Mouse (Mus musculus) midbrain, embryonic 12.5 days (tissue): Measurements from ENCODE around the gene Vamp8. TPM values are rescaled to one million over a fixed set of nuclear protein-coding genes. Genes with fewer than 3 reads are reported as not detected.
A peak's percentile ranks its signal among the peaks of the same experiment; 100 is the strongest.

Experiments used
- ATAC-seq: fragments of 200-750 bp; cut with Nextera tagmentation; 2 replicates; pipeline ENCODE4 v1.8.0; 2017; ENCODE audit warnings: low read depth, moderate TSS enrichment, moderate library complexity; ENCODE audit not compliant: low FRiP score
- H3K27ac ChIP-seq: fragments of 300-500 bp; sonication (generic); replicated peaks from 2 replicates; pipeline ENCODE4 v1.5.1; 2016; ENCODE audit warnings: mild to moderate bottlenecking
- H3K27me3 ChIP-seq: fragments of 300-500 bp; sonication (generic); 2 replicates; pipeline ENCODE4 v1.6.1; 2016; ENCODE audit warnings: mild to moderate bottlenecking
- H3K36me3 ChIP-seq: fragments of 300-500 bp; sonication (generic); 2 replicates; pipeline ENCODE4 v1.6.1; 2016
- H3K4me1 ChIP-seq: fragments of 300-500 bp; sonication (generic); 2 replicates; pipeline ENCODE4 v1.6.1; 2016
- H3K4me2 ChIP-seq: fragments of 300-500 bp; sonication (generic); replicated peaks from 2 replicates; pipeline ENCODE4 v1.6.1; 2016; ENCODE audit warnings: mild to moderate bottlenecking, moderate library complexity
- H3K4me3 ChIP-seq: fragments of 300-500 bp; sonication (generic); 2 replicates; pipeline ENCODE4 v1.5.1; 2016; ENCODE audit warnings: mild to moderate bottlenecking
- H3K9ac ChIP-seq: fragments of 300-500 bp; sonication (generic); replicated peaks from 2 replicates; pipeline ENCODE4 v1.6.1; 2016; ENCODE audit warnings: mild to moderate bottlenecking, moderate library complexity
- H3K9me3 ChIP-seq: fragments of 300-500 bp; sonication (generic); 2 replicates; pipeline ENCODE4 v1.6.1; 2016; ENCODE audit warnings: mild to moderate bottlenecking
- WGBS: fragments of 180-500 bp; shearing (Covaris S2); methylation state at CpG from one replicate; pipeline ENCODE4 v1.1.7; 2016; 5-methylcytosine and 5-hydroxymethylcytosine counted together
- polyA plus RNA-seq: library from polyadenylated mRNA; unstranded; fragments of >200 nt; fragmentation: Nextera tagmentation; extraction: Ambion mirVana; gene quantifications from 2 replicates; pipeline ENCODE4 v1.2.1, GENCODE M21; 2016

Vamp8 gene
- polyA plus RNA-seq, 1 experiment from 2014 or later: 33.6 TPM

GRCm38 (mm10) chr6:72366844-72367443 is 23.6 kb downstream of the Vamp8 start, which contains the start of gene Rnf181:
Gene Rnf181 (minus strand): TSS chr6:72366956.
- WGBS: 74% methylated on average over 4 of the region's 4 CpGs
- Histone ChIP-seq H3K27ac (no peak within 1 kb of the TSS), H3K9ac (no peak within 1 kb of the TSS), H3K9me3 (no peaks in the 10 kb centered on the region), H3K4me3 (no peak within 1 kb of the TSS), H3K27me3 (peaks cover 3% of the 10 kb centered on the region), H3K4me2 (no peak within 1 kb of the TSS), H3K36me3 (no peaks in the 10 kb centered on the region), H3K4me1 (no peaks in the 10 kb centered on the region; the same call in 1 of the 2 replicates)
- no peak for ATAC-seq

DNA sequence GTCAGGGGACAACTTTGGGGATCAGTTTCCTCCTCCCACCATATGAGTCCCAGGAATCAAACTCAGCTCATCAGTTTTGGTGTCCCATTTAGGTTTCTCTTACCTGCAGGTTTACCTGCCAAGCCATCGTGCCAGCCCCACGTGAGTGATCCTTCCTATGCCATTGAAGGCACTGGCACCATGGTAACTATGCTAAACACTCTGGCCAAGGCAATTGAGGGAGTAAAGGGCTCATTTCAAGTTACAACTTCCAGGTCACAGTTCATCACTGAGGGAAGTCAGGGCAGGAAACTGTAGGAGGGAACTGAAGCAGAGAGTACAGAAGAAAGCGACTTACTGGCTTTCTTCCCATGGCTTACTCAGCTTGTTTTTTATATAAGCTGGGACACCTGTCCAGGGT is 24.2 kb downstream of the Vamp8 start:
- H3K4me1 ChIP-seq: peaks cover 5% of the 10 kb centered on the region
- H3K27ac ChIP-seq: no peak overlapping the region
- WGBS: 60% methylated on average over 3 of the region's 3 CpGs
- peaks cover 3% of the 10 kb centered on the region for H3K27me3 ChIP-seq
- no peaks in the 10 kb centered on the region for H3K9me3 ChIP-seq
- no peak overlapping the region for H3K4me2 ChIP-seq
- H3K9ac ChIP-seq: no peak overlapping the region
- H3K36me3 ChIP-seq: no peaks in the 10 kb centered on the region
- no peak for ATAC-seq
- no peak overlapping the region for H3K4me3 ChIP-seq

DNA sequence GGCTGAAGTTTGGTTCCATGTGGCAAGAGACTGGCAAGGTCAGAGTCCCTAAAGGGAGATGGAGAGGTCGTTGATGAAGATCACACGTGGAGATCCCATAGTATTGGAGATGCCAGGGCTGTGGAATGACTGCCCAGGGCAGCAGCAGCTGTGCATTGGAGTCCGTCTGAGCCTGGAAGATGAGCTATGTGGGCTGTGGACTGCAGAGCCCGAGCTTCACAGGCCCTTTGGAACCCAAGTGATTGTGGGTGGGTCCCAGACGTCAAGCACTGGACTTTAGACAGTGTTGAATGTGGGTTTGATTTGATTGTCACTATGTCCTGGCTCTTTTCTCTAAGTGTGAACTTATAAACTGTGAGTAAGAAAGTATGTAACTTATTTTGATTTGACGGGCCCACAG is 25.5 kb downstream of the Vamp8 start:
- WGBS: 75% methylated on average over 6 of the region's 6 CpGs
- no peaks in the 10 kb centered on the region for H3K9me3 ChIP-seq
- no peak overlapping the region for H3K4me2 ChIP-seq
- H3K4me1 ChIP-seq: peaks cover 13% of the 10 kb centered on the region
- no peak overlapping the region for H3K9ac ChIP-seq
- H3K27ac ChIP-seq: no peak overlapping the region
- no peak overlapping the region for H3K4me3 ChIP-seq
- ATAC-seq: no peak
- peaks cover 8% of the 10 kb centered on the region for H3K36me3 ChIP-seq
- peaks cover 3% of the 10 kb centered on the region for H3K27me3 ChIP-seq

- Histone ChIP-seq H3K27ac (no peak overlapping the region), H3K4me3 (no peak overlapping the region), H3K9ac (no peak overlapping the region), H3K36me3 (peaks cover 17% of the 10 kb centered on the region), H3K9me3 (no peaks in the 10 kb centered on the region), H3K27me3 (peaks cover 3% of the 10 kb centered on the region), H3K4me1 (peaks cover 13% of the 10 kb centered on the region), H3K4me2 (no peak overlapping the region)
- no peak for ATAC-seq
- WGBS: 44% methylated on average over 7 of the region's 7 CpGs
Observed at GRCm38 (mm10) chr6:72364009-72364408, 26.5 kb downstream of the Vamp8 start.

DNA sequence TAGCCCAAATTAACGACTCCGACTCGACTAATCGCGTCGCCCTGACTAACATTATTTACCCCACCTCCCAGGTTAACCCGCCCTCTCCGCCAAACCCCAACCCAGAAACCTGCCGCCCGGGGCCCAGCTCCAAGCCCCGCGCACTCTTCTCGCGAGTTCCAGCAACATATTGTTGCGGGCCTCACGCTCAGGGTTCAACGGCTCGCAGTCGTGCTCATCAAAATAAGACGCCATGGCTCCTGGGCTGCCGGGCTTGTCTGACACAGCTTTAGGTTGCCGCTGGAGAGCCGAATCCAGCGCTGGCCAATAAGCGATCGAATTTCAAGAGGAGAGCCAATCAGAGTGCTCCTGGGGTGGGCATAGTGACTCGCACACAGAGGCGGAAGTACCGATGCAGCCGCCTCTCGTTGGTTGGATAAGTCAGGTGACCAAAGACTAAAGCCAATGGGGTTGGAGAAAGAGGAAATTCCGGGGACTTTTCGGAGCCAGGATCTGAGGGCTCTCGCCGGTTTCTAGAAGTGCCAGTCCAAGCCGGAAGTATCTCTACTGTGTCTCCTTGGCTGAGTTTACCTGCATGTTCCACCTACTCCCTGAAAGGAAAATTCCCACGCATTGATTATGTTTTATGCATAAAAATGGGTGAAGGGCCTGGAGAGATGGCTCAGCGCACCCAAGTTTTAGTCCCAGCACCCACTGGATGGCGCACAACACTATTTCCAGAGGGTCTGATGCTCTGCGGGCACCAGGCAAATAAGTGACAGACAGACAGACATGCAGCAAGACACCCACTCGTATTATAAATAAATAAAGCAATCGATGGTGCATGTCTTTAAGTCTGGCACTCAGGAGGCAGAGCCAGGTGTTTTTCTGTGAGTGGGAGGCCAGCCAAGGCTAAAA is 28.1 kb downstream of the Vamp8 start:
- Histone ChIP-seq H3K27ac (peak overlapping the region; percentile 70), H3K4me3 (peak overlapping the region; percentile 73)

GRCm38 (mm10) chr6:72361121-72361551 is 29.4 kb downstream of the Vamp8 start:
- Histone ChIP-seq H3K9me3 (no peaks in the 10 kb centered on the region), H3K4me2 (peak overlapping the region; percentile 69), H3K27me3 (peaks cover 6% of the 10 kb centered on the region), H3K4me3 (peak overlapping the region; percentile 73), H3K4me1 (peaks cover 15% of the 10 kb centered on the region), H3K9ac (peak overlapping the region; percentile 76; the same call in 1 of the 2 replicates), H3K27ac (no peak overlapping the region), H3K36me3 (peaks cover 33% of the 10 kb centered on the region)
- no peak for ATAC-seq
- WGBS: 81% methylated on average over 5 of the region's 5 CpGs

More for the DNA sequence above, 28.1 kb downstream of the Vamp8 start:
- peak overlapping the region; percentile 76 for H3K9ac ChIP-seq
- under 1% methylated on average over 42 of the region's 42 CpGs for WGBS
- peaks cover 3% of the 10 kb centered on the region for H3K27me3 ChIP-seq
- peaks cover 32% of the 10 kb centered on the region for H3K36me3 ChIP-seq
- peak overlapping the region; percentile 69 for H3K4me2 ChIP-seq
- peaks cover 13% of the 10 kb centered on the region for H3K4me1 ChIP-seq
- ATAC-seq: peak; percentile 100
- no peaks in the 10 kb centered on the region for H3K9me3 ChIP-seq

GRCm38 (mm10) chr6:72360599-72360935 is 29.9 kb downstream of the Vamp8 start:
- ATAC-seq: no peak
- H3K36me3 ChIP-seq: peaks cover 33% of the 10 kb centered on the region
- H3K9me3 ChIP-seq: no peaks in the 10 kb centered on the region
- no peak overlapping the region for H3K4me3 ChIP-seq
- WGBS: 76% methylated on average over 7 of the region's 7 CpGs
- no peak overlapping the region for H3K27ac ChIP-seq
- no peak overlapping the region for H3K4me2 ChIP-seq
- 0 out of 2 replicates have a peak overlapping the region, but pooled peaks have one; percentile 8 for H3K9ac ChIP-seq
- H3K27me3 ChIP-seq: peaks cover 8% of the 10 kb centered on the region; the same call in 1 of the 2 replicates
- peaks cover 21% of the 10 kb centered on the region for H3K4me1 ChIP-seq

- Histone ChIP-seq H3K36me3 (peaks cover 33% of the 10 kb centered on the region), H3K4me2 (no peak overlapping the region), H3K4me1 (peaks cover 24% of the 10 kb centered on the region), H3K27ac (no peak overlapping the region), H3K4me3 (no peak overlapping the region), H3K9me3 (no peaks in the 10 kb centered on the region), H3K27me3 (peaks cover 7% of the 10 kb centered on the region; the same call in 1 of the 2 replicates), H3K9ac (0 out of 2 replicates have a peak overlapping the region, but pooled peaks have one; percentile 8)
- WGBS: 86% methylated on average over 11 of the region's 11 CpGs
- no peak for ATAC-seq
Observed at GRCm38 (mm10) chr6:72359891-72360598, 30.5 kb downstream of the Vamp8 start.

DNA sequence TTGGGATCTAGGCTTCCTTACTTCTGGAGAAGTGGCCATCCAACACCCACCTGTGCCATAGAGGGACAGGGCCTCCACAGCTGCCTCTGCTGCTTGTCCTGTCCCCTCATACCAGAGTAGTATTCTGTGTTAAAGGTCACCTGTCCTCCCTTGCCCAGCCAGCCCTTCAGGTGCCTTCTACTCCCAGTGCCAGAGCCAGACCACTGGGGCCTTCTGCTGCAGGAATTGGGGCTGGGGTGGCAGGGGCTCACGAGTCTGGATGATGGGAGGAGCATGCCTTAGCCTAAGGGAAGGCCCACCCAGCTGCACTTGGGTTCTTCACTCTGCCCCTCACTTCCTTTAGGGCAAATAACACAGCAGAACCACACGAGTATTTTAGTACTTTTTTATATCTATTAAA is 31.2 kb downstream of the Vamp8 start:
- ATAC-seq: no peak
- no peaks in the 10 kb centered on the region for H3K9me3 ChIP-seq
- H3K4me3 ChIP-seq: no peak overlapping the region
- H3K27ac ChIP-seq: no peak overlapping the region
- no peak overlapping the region for H3K4me2 ChIP-seq
- WGBS: 78% methylated on average over 2 of the region's 2 CpGs
- H3K27me3 ChIP-seq: peaks cover 8% of the 10 kb centered on the region
- peaks cover 33% of the 10 kb centered on the region for H3K36me3 ChIP-seq
- H3K4me1 ChIP-seq: peaks cover 31% of the 10 kb centered on the region
- H3K9ac ChIP-seq: no peak overlapping the region

GRCm38 (mm10) chr6:72358086-72358764 is 32.3 kb downstream of the Vamp8 start:
- no peak overlapping the region for H3K4me3 ChIP-seq
- 89% methylated on average over 10 of the region's 10 CpGs for WGBS
- no peak overlapping the region for H3K4me2 ChIP-seq
- no peak for ATAC-seq
- H3K4me1 ChIP-seq: peaks cover 31% of the 10 kb centered on the region
- H3K9me3 ChIP-seq: no peaks in the 10 kb centered on the region
- peaks cover 33% of the 10 kb centered on the region for H3K36me3 ChIP-seq
- peaks cover 10% of the 10 kb centered on the region for H3K27me3 ChIP-seq
- H3K27ac ChIP-seq: no peak overlapping the region; the same call in 1 of the 2 replicates
- no peak overlapping the region for H3K9ac ChIP-seq
